Mouse (Mus musculus): ENCODE measurements around the gene Olfr943.

Gene Olfr943

DNA sequence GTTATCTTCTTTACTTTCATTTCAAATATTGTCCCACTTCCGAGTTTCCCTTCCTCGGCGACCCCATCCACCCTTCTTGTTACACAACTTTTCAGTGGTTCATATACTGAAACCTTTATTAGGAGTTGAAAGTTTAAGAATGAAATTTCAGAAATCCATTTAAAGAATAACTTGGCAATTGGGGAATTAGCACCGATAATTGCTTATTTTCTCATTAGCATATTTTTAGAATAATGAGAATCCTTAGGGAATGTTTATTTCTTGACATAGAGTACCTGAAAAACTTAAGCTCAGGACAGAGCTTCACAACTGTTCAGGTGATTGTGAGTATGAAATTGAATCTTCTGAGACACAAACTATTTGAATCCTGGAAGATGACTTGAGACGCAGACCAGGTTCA lies at the start of gene Olfr943:
TSS of gene Olfr943 (plus strand) at position 301 of the 400 bp plus-strand sequence.
- no peak for DNase-seq

DNA sequence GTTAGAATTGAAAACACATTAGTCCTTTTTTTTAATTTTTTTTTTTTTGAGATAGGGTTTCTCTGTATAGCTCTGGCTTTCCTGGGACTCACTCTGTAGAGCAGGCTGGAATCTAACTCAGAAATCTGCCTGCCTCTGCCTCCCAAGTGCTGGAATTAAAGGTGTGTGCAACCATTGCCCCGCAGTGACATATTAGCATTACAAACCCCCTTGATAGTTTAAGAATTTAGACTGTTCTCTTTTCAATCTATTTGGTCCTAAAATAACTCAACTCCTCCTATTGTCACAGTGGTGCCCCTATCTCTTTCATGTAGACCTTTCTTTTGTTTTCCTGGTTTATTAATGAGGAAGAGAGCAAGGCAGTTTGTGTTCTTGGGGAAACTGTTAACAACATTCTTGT lies 38.8 kb upstream of the Olfr943 start:
- DNase-seq: no peak

DNA sequence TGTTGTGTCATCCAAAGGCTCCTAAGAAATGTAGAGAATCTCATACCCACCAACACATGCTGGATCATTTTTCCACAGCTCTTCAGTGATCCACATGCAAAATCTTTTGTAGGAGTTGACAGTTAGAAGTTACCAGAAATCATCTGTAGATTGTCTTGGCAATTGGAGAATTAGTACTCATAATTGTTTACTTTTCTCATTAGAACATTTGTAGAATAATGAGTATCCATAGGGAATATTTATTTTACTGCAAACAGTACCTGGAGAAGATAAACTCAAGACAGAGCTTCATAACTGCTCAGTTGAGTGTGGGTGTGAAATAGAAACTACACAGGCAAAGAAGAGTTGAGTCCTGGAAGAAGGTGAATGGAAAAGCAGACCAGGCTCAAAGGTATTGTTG lies 38.3 kb upstream of the Olfr943 start, which contains the start of gene Olfr27:
TSS of gene Olfr27 (plus strand) at position 301 of the 400 bp plus-strand sequence.
- no peak for DNase-seq

DNA sequence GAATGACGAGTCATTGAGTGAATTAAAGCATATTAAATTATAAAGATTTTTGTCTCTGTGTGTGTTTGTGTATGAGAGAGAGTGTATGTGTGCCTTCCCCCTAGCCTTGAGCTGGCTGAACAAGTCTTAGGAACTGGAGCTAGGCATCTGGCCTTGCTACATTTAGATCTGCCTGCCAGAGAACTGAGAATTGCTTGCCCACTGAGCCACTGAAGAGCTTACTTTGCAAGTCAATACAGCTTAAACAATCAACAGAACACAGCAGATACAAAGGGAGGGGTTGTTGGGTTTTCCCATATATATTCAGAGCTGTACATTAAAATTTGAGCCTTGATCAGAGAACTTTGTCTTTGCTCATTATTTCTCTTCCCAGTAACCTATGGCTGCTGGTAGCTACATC lies 13.7 kb upstream of the Olfr943 start:
- no peak for DNase-seq

- DNase-seq: no peak
These were observed 35.5 kb downstream of the Olfr943 start, which contains the start of gene Olfr944 for GRCm38 (mm10) chr9:39201620-39202019. Gene Olfr944 (plus strand): TSS chr9:39201920.
